Mouse (Mus musculus): ENCODE data around the gene Ank3.

The Ank3 gene

GRCm38 (mm10) chr10:70063881-70064555 lies 665.4 kb downstream of the Ank3 start:
- DNase-seq (ENCODE audit: low spot score), result no peak

DNA sequence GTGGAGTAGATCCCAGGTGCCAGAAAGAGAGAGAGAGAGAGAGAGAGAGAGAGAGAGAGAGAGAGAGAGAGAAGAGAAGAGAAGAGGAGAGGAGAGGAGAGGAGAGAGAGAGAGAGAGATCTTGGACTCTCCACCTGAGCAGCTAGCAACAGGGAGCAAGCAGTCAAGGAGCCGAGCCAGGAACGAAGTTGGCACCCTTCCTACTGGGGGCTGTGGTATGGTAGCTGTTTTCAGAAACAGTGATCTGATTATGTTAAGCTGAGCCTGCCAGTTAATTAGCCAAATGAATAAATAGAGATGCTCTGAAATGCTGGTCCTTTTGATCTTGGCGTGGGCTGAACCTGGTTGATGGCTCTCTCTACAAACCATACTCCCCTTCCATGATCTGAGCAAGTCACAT lies 666.6 kb downstream of the Ank3 start:
- DNase-seq (ENCODE audit: low spot score), result no peak

- no peak for DNase-seq (ENCODE audit: low spot score)
Measured at GRCm38 (mm10) chr10:70066497-70067168, 668.1 kb downstream of the Ank3 start.

- no peak for DNase-seq (ENCODE audit: low spot score)
Measured at GRCm38 (mm10) chr10:70067169-70068115, 668.9 kb downstream of the Ank3 start.

- no peak for DNase-seq (ENCODE audit: low spot score)
Measured at GRCm38 (mm10) chr10:70069321-70069720, 670.7 kb downstream of the Ank3 start.

GRCm38 (mm10) chr10:70071334-70071733 lies 672.8 kb downstream of the Ank3 start:
- DNase-seq (ENCODE audit: low spot score), result no peak
